In the genomic region with DNA sequence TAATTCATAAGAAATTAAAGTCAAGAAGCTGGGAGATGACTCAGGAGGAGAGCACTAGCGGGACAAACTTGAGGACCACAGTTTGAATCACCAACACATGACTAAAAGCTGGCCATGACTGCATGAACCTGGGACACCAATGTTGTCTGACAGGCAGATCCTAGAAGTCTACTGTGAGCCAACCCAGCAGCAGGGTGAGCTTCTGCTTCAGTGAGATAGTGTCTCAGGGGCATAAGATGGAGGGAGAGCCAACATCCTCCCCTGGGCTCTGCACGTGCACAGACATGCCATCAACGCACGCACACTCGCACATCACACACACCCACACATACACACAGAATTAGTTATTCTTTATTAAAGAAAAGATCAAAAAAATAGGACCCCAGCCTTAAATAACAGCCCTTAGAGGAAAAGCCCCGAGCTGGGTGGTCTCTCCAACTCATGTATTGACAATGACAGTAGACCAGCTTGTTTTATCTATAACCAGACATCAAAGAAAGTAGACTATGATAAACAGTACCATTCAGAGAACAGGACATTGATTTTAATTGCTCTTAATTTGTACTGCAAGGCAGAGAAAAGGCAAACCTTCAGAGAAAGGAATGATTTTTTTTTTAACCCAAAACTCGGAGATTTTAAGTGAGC, we compare ENCODE assay signal across 25 mouse cellular contexts.
DNase-seq lines count a peak whose midpoint lies in the region; ATAC-seq and TF ChIP-seq lines count a peak whose summit lies in the region.
"Had no signal": no experiment of that assay in that cellular context is flagged by ENCODE, and none has a peak within 500 bp of the region (broad histone marks: within the 10 kb centered on the region; RNA-seq: fewer than 3 reads in every experiment).

No protein-coding gene starts in this region.

- peak; percentile 34 for DNase-seq in cerebellum, adult 11-12 months
- DNase-seq in cerebellum, adult 9-11 months = no peak
- DNase-seq in gastrocnemius, adult 2 months = no peak
- DNase-seq in gastrocnemius, adult 18-20 months (ENCODE audit: low spot score) = no peak
- peak; percentile 37 for DNase-seq in left cerebral cortex, postnatal 4 days
- no peak for DNase-seq in left cerebral cortex, adult 11 months (ENCODE audit: low spot score)
- DNase-seq: adrenal gland, adult 2 months; adrenal gland, postnatal 36 days; cerebellum, adult 11 months; gastrocnemius, postnatal 36 days; heart, postnatal 14 days; kidney, adult 18-20 months; kidney, postnatal 36 days; layer of hippocampus, postnatal 36 days; right cerebral cortex, postnatal 25 days; thymus, postnatal 14 days had no signal

- TF ChIP-seq CTCF in gastrocnemius, adult 2 months (IDR thresholded peaks at IDR 0.05) = no peak

- H3K27ac ChIP-seq in gastrocnemius, adult 2 months = peak overlapping the region; percentile 81
- H3K27ac ChIP-seq: limb, embryonic 13.5 days; lung, embryonic 15.5 days; neural tube, embryonic 12.5 days had no signal

- ATAC-seq in megakaryocyte-erythroid progenitor cell, adult 5-6 weeks (replicated peaks; ENCODE audit: low FRiP score, low TSS enrichment, poor library complexity, severe bottlenecking) = no peak
- ATAC-seq: activated CD4-positive, CD25-positive, alpha-beta regulatory T cell, adult 4 months; forebrain, embryonic 16.5 days; hindbrain, embryonic 16.5 days had no signal

- intact Hi-C loops in gastrocnemius, adult 2 months (cut with DNase I) = no loop called here
- intact Hi-C loops in left cerebral cortex, postnatal 4 days (cut with DNase I) = no loop called here

- H3K4me3 ChIP-seq in gastrocnemius, adult 2 months = no peak overlapping the region
- H3K4me3 ChIP-seq: erythroblast, embryonic 14.5 days; limb, embryonic 13.5 days; lung, embryonic 15.5 days; myocyte; neural tube, embryonic 12.5 days had no signal

Comparison
In these comparisons a context has a peak if more than half of its experiments do, and no peak if none do; other contexts are left out.
1. DNase-seq: peak in cerebellum, adult 11-12 months (single experiment) and left cerebral cortex, postnatal 4 days (single experiment); none in cerebellum, adult 9-11 months (single experiment), gastrocnemius, adult 2 months (single experiment), gastrocnemius, adult 18-20 months (single experiment) and left cerebral cortex, adult 11 months (single experiment).